ENCODE assay signal across 19 mouse cellular contexts in genomic region chr2:71048896-71049295, GRCm38 (mm10). TPM values are rescaled to one million over a fixed set of nuclear protein-coding genes. Genes with fewer than 3 reads are reported as not detected.
DNase-seq lines count a peak whose midpoint lies in the region; ATAC-seq and TF ChIP-seq lines count a peak whose summit lies in the region.
"Had no signal": no experiment of that assay in that cellular context is flagged by ENCODE, and none has a peak within 500 bp of the region (broad histone marks: within the 10 kb centered on the region; RNA-seq: fewer than 3 reads in every experiment).

No protein-coding gene starts in this region.

- peaks cover 11% of the 10 kb centered on the region for H3K4me1 ChIP-seq in lung, adult 2 months (ENCODE audit: control insufficient read depth, insufficient read depth, low read length)
- H3K4me1 ChIP-seq: stomach, embryonic 15.5 days had no signal

- no peak overlapping the region for H3K4me3 ChIP-seq in lung, adult 2 months (replicated peaks; ENCODE audit: extremely low read depth, low read depth, low read length)
- H3K4me3 ChIP-seq: hindbrain, embryonic 12.5 days; liver, embryonic 15.5 days; neural tube, embryonic 15.5 days; stomach, embryonic 15.5 days had no signal

- ATAC-seq in megakaryocyte, adult 5-6 weeks (ENCODE audit: poor library complexity, severe bottlenecking), result peak; percentile 27; the same call in 1 of the 2 replicates
- ATAC-seq: forebrain, embryonic 14.5 days had no signal

- 0 out of 2 replicates have a peak, but pooled peaks have one; percentile 23 for TF ChIP-seq CTCF in lung, adult 2 months (IDR thresholded peaks at IDR 0.05; ENCODE audit: insufficient read depth, low read length)

- DNase-seq in lung, adult 2 months, result no peak
- no peak for DNase-seq in lung, postnatal 10 days
- DNase-seq in WW6 (ENCODE audit: low read depth, low spot score), result peak; percentile 61
- DNase-seq in thymus, postnatal 4 days, result peak; percentile 48
- DNase-seq in frontal cortex, adult 2 months (ENCODE audit: extremely low spot score in 1 of 2, low spot score in 1 of 2), result no peak
- no peak for DNase-seq in spleen, postnatal 10 days (ENCODE audit: low spot score in 2 of 2)
- DNase-seq: adrenal gland, postnatal 14 days; cerebellum, adult 9-10 months; embryo, embryonic 11 days; heart, adult 18-20 months; kidney, adult 11 months; kidney, postnatal 14 days; retina, postnatal 1 day had no signal

- TF ChIP-seq POLR2A in lung, adult 2 months (IDR thresholded peaks at IDR 0.05; ENCODE audit: borderline replicate concordance, extremely low read depth, low read depth, low read length), result no peak

- 76% methylated on average over 12 of the region's 12 CpGs for WGBS in lung, adult 2 months

RNA-seq across cellular contexts. Expression of gene Dcaf17, which starts 6.2 kb away (rescaled TPM):
- polyA plus RNA-seq in lung, adult 2 months (2012; rRNA removed), result 4.4 and 4.8 TPM in 2 replicates
- total RNA-seq in megakaryocyte, adult 5-6 weeks (2015), result 8.2 and 11.0 TPM in 2 replicates
- total RNA-seq in megakaryocyte, adult 5-6 weeks (2017), result 6.5 and 10.2 TPM in 2 replicates
- 8.5 and 9.3 TPM in 2 replicates for polyA plus RNA-seq in frontal cortex, adult 2 months (2012; rRNA removed)

RNA-seq across cellular contexts. Expression of gene Mettl8, which starts 6.5 kb away (rescaled TPM):
- 2.9 and 6.1 TPM in 2 replicates for polyA plus RNA-seq in lung, adult 2 months (2012; rRNA removed)
- 8.2 and 13.2 TPM in 2 replicates for total RNA-seq in megakaryocyte, adult 5-6 weeks (2015)
- 6.4 and 8.4 TPM in 2 replicates for total RNA-seq in megakaryocyte, adult 5-6 weeks (2017)
- 13.3 and 15.0 TPM in 2 replicates for polyA plus RNA-seq in frontal cortex, adult 2 months (2012; rRNA removed)

Comparison
In these comparisons a context has a peak if more than half of its experiments do, and no peak if none do; other contexts are left out.
1. DNase-seq: peak in WW6 (single experiment) and thymus, postnatal 4 days (single experiment); none in lung, adult 2 months (single experiment), lung, postnatal 10 days (single experiment), frontal cortex, adult 2 months (0 of 2) and spleen, postnatal 10 days (0 of 2).